Mouse (Mus musculus) forebrain, embryonic 10.5 days (tissue): ENCODE results near the gene Mrs2. TPM values are rescaled to one million over a fixed set of nuclear protein-coding genes. Genes with fewer than 3 reads are reported as not detected.

Experiments
- DNase-seq: peaks from one replicate; pipeline ENCODE4 v3.0.0-alpha.2; 2017; ENCODE audit warnings: low spot score; ENCODE audit errors: extremely low spot score
- H3K27ac ChIP-seq: fragments of 300-500 bp; sonication (generic); 2 replicates; pipeline ENCODE4 v1.5.1; 2016; ENCODE audit warnings: mild to moderate bottlenecking
- H3K27me3 ChIP-seq: fragments of 300-500 bp; sonication (generic); 2 replicates; pipeline ENCODE4 v1.6.1; 2016; ENCODE audit warnings: mild to moderate bottlenecking; ENCODE audit not compliant: poor library complexity, severe bottlenecking
- H3K36me3 ChIP-seq: fragments of 300-500 bp; sonication (generic); replicated peaks from 2 replicates; pipeline ENCODE4 v1.6.1; 2016; ENCODE audit warnings: mild to moderate bottlenecking, moderate library complexity
- H3K4me1 ChIP-seq: fragments of 300-500 bp; sonication (generic); 2 replicates; pipeline ENCODE4 v1.6.1; 2016
- H3K4me3 ChIP-seq: fragments of 300-500 bp; sonication (generic); 2 replicates; pipeline ENCODE4 v1.5.1; 2016; ENCODE audit warnings: mild to moderate bottlenecking, moderate library complexity
- H3K9me3 ChIP-seq: fragments of 300-500 bp; sonication (generic); 2 replicates; pipeline ENCODE4 v1.6.1; 2016; ENCODE audit warnings: mild to moderate bottlenecking, moderate library complexity
- WGBS: fragments of 180-500 bp; shearing (Covaris S2); methylation state at CpG from one replicate; pipeline ENCODE4 v1.1.7; 2016; 5-methylcytosine and 5-hydroxymethylcytosine counted together
- polyA plus RNA-seq: library from polyadenylated mRNA; unstranded; fragments of >200 nt; fragmentation: Nextera tagmentation; extraction: Ambion mirVana; gene quantifications from 2 replicates; pipeline ENCODE4 v1.2.1, GENCODE M21; 2016

Gene Mrs2
- 18.9 and 21.0 TPM in 2 replicates for polyA plus RNA-seq

- peak within 1 kb of the TSS; percentile 94 for H3K27ac ChIP-seq
- peaks cover 20% of the 10 kb centered on the region for H3K36me3 ChIP-seq
- H3K27me3 ChIP-seq, result peaks cover 4% of the 10 kb centered on the region; the same call in 1 of the 2 replicates
- H3K4me1 ChIP-seq, result peaks cover 20% of the 10 kb centered on the region
- no peaks in the 10 kb centered on the region for H3K9me3 ChIP-seq
- peak within 1 kb of the TSS; percentile 89 for H3K4me3 ChIP-seq
- DNase-seq, result peak; percentile 87
- under 1% methylated on average over 84 of the region's 84 CpGs for WGBS
Observed at GRCm38 (mm10) chr13:25019793-25020539, at the start of gene Mrs2. Mrs2 (minus strand) TSS chr13:25020379.

DNA sequence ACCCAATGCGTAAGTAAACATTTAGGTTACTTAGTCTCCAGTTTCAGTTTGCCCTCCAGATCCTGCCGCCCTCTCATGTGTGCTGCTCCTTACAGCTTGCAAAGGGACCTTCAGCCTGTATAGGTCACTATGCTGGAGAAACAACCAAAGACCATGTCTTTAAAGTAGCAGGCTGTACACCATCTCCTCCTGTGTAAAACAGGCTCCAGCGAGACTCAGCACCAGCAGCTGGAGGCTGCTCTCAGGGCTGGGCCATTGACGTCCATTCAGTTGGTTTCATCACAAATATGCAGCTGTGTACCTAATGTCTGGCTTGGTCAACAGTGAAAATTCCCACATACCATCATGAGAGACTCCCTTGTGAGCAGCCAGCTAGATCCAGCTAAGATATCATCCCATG, 49.6 kb upstream of the Mrs2 start:
- H3K9me3 ChIP-seq, result no peaks in the 10 kb centered on the region
- 84% methylated on average over 4 of the region's 4 CpGs for WGBS
- H3K4me3 ChIP-seq, result no peak overlapping the region
- no peak for DNase-seq
- no peaks in the 10 kb centered on the region for H3K4me1 ChIP-seq
- no peak overlapping the region for H3K27ac ChIP-seq
- no peaks in the 10 kb centered on the region for H3K36me3 ChIP-seq
- H3K27me3 ChIP-seq, result no peaks in the 10 kb centered on the region

DNA sequence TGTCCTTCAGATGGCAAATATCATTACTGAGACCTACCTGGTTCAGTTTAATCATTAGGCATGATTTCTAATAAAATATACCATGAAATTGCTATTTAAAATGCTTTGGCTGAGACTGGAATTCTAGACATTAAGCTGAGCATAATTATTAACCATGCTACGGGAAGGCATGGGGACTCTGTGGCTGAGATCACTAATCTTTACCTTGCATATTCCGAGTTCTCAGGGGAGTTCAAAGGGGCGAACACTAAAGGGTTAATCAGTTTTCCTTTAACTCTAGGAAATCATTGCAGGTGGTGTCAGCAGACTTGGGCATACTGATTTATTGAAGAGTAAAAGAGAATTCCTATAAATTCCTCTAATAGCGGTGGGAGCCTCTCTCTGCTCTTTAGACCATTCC, 47.0 kb upstream of the Mrs2 start:
- no peaks in the 10 kb centered on the region for H3K36me3 ChIP-seq
- H3K4me3 ChIP-seq, result no peak overlapping the region
- no peaks in the 10 kb centered on the region for H3K27me3 ChIP-seq
- H3K27ac ChIP-seq, result no peak overlapping the region
- 91% methylated on average over 4 of the region's 4 CpGs for WGBS
- H3K9me3 ChIP-seq, result no peaks in the 10 kb centered on the region
- no peak for DNase-seq
- H3K4me1 ChIP-seq, result no peaks in the 10 kb centered on the region

- DNase-seq, result no peak
- Histone ChIP-seq H3K4me3 (no peak overlapping the region), H3K9me3 (no peaks in the 10 kb centered on the region), H3K36me3 (no peaks in the 10 kb centered on the region), H3K27ac (no peak overlapping the region), H3K27me3 (no peaks in the 10 kb centered on the region), H3K4me1 (no peaks in the 10 kb centered on the region)
- WGBS, result 91% methylated on average over 2 of the region's 2 CpGs
Observed at GRCm38 (mm10) chr13:25066659-25067058, 46.5 kb upstream of the Mrs2 start.

GRCm38 (mm10) chr13:25055873-25056667, 35.9 kb upstream of the Mrs2 start, which contains the start of gene Dcdc2a:
Dcdc2a (plus strand) TSS chr13:25056004.
- Histone ChIP-seq H3K9me3 (no peaks in the 10 kb centered on the region), H3K27me3 (peaks cover 59% of the 10 kb centered on the region), H3K27ac (peak within 1 kb of the TSS; percentile 72), H3K4me3 (peak within 1 kb of the TSS; percentile 64), H3K4me1 (peaks cover 20% of the 10 kb centered on the region), H3K36me3 (no peaks in the 10 kb centered on the region)
- peak; percentile 33 for DNase-seq
- 3% methylated on average over 63 of the region's 63 CpGs for WGBS

DNA sequence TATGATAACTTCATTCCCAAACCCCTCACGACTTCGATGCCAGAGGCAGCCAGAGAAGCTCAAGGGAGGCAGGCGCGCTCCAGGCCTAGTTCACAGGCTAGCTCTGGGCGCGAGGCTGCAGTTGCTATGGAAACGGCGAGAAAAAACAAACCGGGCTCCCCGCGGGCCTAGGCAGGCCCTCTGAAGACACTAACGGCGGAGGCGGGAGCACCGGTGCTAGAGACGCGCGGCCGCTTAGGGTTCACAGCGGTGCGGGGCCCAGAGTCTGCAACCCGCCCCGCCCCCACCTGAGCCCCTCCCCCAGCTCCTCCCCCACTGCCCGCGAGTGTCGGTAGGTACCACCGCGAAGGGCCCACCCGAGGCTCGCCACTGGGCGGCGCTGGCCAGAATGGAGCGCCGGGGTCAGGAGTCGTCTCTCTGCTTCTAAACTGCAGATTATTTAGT, 35.0 kb upstream of the Mrs2 start:
- under 1% methylated on average over 33 of the region's 35 CpGs for WGBS
- Histone ChIP-seq H3K27ac (peak overlapping the region; percentile 72), H3K36me3 (no peaks in the 10 kb centered on the region), H3K9me3 (peaks cover 5% of the 10 kb centered on the region), H3K4me1 (peaks cover 20% of the 10 kb centered on the region), H3K27me3 (peaks cover 59% of the 10 kb centered on the region), H3K4me3 (peak overlapping the region; percentile 64)
- DNase-seq, result peak; percentile 85

DNA sequence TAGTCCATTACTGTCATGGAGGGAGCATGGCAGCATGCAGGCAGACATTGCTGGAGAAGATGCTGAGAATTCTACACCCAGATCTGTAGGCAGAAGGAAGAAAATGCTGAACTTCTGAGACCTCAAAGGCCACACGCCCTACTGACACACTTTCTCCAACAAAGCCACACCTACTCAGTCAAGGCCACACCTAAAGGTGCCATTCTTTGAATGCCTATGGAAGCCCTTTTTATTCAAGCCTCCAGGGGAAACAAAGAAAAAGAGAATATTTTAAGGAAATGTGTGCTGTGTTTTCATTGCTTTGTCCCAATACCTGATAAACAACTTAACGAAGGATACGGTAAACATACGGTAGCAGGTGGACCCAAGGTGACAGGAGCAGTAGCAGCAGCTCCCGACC, 32.5 kb upstream of the Mrs2 start:
- H3K27ac ChIP-seq, result no peak overlapping the region
- no peak overlapping the region for H3K4me3 ChIP-seq
- peaks cover 20% of the 10 kb centered on the region for H3K4me1 ChIP-seq
- 92% methylated on average over 5 of the region's 5 CpGs for WGBS
- no peak for DNase-seq
- H3K9me3 ChIP-seq, result peaks cover 10% of the 10 kb centered on the region
- H3K27me3 ChIP-seq, result peaks cover 49% of the 10 kb centered on the region
- no peaks in the 10 kb centered on the region for H3K36me3 ChIP-seq

DNA sequence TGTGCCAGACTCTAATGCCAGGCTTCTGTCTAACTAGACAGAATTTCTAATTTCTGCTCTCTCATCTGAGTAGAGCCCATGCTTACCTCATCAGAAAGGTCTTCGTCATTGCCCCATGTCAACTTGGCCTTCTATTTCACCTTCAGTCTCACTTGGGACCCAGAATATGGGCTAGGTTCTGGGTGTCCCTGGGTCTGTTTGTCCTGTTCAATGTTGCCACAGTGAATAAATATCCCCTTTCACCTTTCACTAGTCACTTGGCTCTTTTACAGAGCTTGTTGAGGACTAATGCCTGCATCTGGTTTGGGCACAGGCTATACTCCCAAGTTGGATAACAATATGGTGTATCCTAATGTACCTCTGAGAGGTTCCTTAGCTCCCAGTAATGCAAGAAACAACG, 19.3 kb upstream of the Mrs2 start:
- DNase-seq, result no peak
- 83% methylated on average over 2 of the region's 2 CpGs for WGBS
- Histone ChIP-seq H3K27me3 (no peaks in the 10 kb centered on the region), H3K9me3 (no peaks in the 10 kb centered on the region), H3K4me3 (no peak overlapping the region), H3K36me3 (no peaks in the 10 kb centered on the region), H3K27ac (no peak overlapping the region), H3K4me1 (no peaks in the 10 kb centered on the region)

- 83% methylated on average over 3 of the region's 3 CpGs for WGBS
- no peaks in the 10 kb centered on the region for H3K36me3 ChIP-seq
- no peak overlapping the region for H3K4me3 ChIP-seq
- H3K27me3 ChIP-seq, result peaks cover 4% of the 10 kb centered on the region; the same call in 1 of the 2 replicates
- no peak overlapping the region for H3K27ac ChIP-seq
- no peaks in the 10 kb centered on the region for H3K9me3 ChIP-seq
- DNase-seq, result no peak
- no peaks in the 10 kb centered on the region for H3K4me1 ChIP-seq
Observed at GRCm38 (mm10) chr13:25027114-25027425, 6.9 kb upstream of the Mrs2 start.

- H3K27ac ChIP-seq, result no peak overlapping the region
- no peak overlapping the region for H3K4me3 ChIP-seq
- DNase-seq, result no peak
- no peaks in the 10 kb centered on the region for H3K36me3 ChIP-seq
- 93% methylated on average over 6 of the region's 6 CpGs for WGBS
- peaks cover 4% of the 10 kb centered on the region; the same call in 1 of the 2 replicates for H3K27me3 ChIP-seq
- no peaks in the 10 kb centered on the region for H3K9me3 ChIP-seq
- no peaks in the 10 kb centered on the region for H3K4me1 ChIP-seq
Observed at GRCm38 (mm10) chr13:25026409-25027113, 6.4 kb upstream of the Mrs2 start.

GRCm38 (mm10) chr13:25024655-25025054, 4.5 kb upstream of the Mrs2 start:
- H3K4me3 ChIP-seq, result no peak overlapping the region
- H3K27me3 ChIP-seq, result peaks cover 4% of the 10 kb centered on the region; the same call in 1 of the 2 replicates
- no peak for DNase-seq
- peaks cover 7% of the 10 kb centered on the region for H3K4me1 ChIP-seq
- H3K36me3 ChIP-seq, result no peaks in the 10 kb centered on the region
- H3K27ac ChIP-seq, result no peak overlapping the region
- 35% methylated on average over 2 of the region's 2 CpGs for WGBS
- H3K9me3 ChIP-seq, result no peaks in the 10 kb centered on the region

DNA sequence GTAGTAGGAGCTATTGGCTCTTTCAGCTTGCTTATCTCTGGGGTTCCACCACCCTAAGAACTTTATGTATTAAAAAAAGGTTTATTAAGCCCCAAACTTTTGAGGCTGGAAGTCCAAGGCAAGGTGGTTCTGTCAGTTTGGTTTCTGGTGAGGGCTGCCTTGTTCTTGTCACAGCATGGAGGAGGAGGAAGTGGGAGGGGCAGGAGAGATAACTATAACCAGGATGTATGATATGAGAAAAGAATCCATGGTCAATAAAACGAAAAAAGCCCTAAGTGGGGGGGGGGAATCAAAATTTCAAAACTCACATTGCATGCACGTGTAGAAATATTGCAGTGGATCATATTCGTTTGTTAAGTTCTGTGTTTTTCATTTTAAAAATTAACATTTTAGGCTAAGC, 3.0 kb upstream of the Mrs2 start:
- no peak overlapping the region for H3K4me3 ChIP-seq
- H3K36me3 ChIP-seq, result peaks cover 2% of the 10 kb centered on the region; the same call in 1 of the 2 replicates
- H3K9me3 ChIP-seq, result no peaks in the 10 kb centered on the region
- no peak for DNase-seq
- WGBS, result 69% methylated on average over 3 of the region's 3 CpGs
- peaks cover 4% of the 10 kb centered on the region; the same call in 1 of the 2 replicates for H3K27me3 ChIP-seq
- peaks cover 20% of the 10 kb centered on the region for H3K4me1 ChIP-seq
- H3K27ac ChIP-seq, result no peak overlapping the region
